Mouse (Mus musculus) erythroid progenitor cell, adult 5-6 weeks (primary cell): ENCODE data around the gene Rnase1. TPM values are rescaled to one million over a fixed set of nuclear protein-coding genes. Genes with fewer than 3 reads are reported as not detected.

Source experiments
- ATAC-seq: replicated peaks from 2 replicates; pipeline ENCODE4 v1.8.0; 2016; ENCODE audit warnings: moderate number of reproducible peaks, mild to moderate bottlenecking, moderate TSS enrichment, inconsistent platforms; ENCODE audit not compliant: poor library complexity, low FRiP score, severe bottlenecking
- total RNA-seq, 2 experiments: library from RNA; stranded (forward) in 1 of 2; stranded (reverse) in 1 of 2; fragments of 150-400 nt in 1 of 2; fragments of 186-747, 209-891 nt in 1 of 2; gene quantifications; 2 replicates each; pipeline versions ENCODE4 v1.2.3 to v1.2.4; 2015 to 2017; ENCODE audit warnings: low replicate concordance in 2 of 2

Gene Rnase1
- total RNA-seq, 2 experiments from 2014 or later: not detected

GRCm38 (mm10) chr14:51098300-51098699, 48.3 kb downstream of the Rnase1 start:
- peak; percentile 75 for ATAC-seq

DNA sequence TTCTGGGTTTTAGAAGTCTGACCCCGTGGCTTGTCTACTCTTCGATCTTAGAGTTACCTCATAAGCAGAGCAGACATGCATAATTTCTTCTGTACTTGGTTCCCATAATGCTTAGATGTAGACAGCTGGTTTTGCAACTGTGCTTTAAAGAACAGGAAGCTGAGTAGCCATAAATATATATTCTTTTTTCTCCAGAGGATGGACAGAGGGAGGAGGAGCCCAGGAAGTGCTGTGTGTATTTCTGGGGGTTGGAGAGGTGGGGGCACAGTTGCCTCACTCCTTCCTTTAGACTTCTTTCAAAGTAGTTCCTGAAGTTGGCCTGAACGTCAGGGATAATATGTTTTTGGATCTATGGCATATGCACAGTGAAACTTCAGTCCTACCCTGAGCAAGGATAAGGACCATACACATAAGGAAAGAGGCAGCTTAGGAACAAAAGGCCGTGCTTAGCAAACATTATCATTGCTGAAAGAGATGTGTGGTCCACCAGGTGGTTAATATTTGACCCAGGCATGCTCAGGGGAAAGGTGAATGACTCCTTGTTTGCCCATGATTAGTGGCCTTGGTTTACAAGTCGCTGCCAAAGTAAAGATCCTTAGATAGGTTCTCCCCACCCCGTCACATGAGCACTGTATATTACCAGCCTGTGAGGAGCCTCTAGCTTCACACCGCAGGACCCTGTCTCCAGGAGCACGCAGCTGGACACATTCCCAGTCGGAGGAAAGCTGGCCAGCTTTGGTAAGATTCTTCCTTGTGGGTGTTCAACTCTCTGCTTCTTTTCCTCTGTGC, 50.7 kb downstream of the Rnase1 start:
- ATAC-seq: no peak

Other genes starting within 250 kb of the Rnase1 start
- gene Klhl33, start 249.3 kb downstream of the Rnase1 start, total RNA-seq (2015; ENCODE audit: low replicate concordance): not detected in 2 replicates
- not detected in 2 replicates for gene Klhl33, start 249.3 kb downstream of the Rnase1 start, total RNA-seq (2017; ENCODE audit: low replicate concordance)
- 39.3 and 75.5 TPM in 2 replicates for gene Osgep, start 221.9 kb downstream of the Rnase1 start, total RNA-seq (2015; ENCODE audit: low replicate concordance)
- gene Osgep, start 221.9 kb downstream of the Rnase1 start, total RNA-seq (2017; ENCODE audit: low replicate concordance): 14.8 and 16.6 TPM in 2 replicates
- 16.6 and 28.9 TPM in 2 replicates for gene Apex1, start 221.8 kb downstream of the Rnase1 start, total RNA-seq (2015; ENCODE audit: low replicate concordance)
- gene Apex1, start 221.8 kb downstream of the Rnase1 start, total RNA-seq (2017; ENCODE audit: low replicate concordance): 8.3 and 13.2 TPM in 2 replicates
- 34.4 and 37.8 TPM in 2 replicates for gene Pip4p1, start 215.9 kb downstream of the Rnase1 start, total RNA-seq (2015; ENCODE audit: low replicate concordance)
- gene Pip4p1, start 215.9 kb downstream of the Rnase1 start, total RNA-seq (2017; ENCODE audit: low replicate concordance): 23.5 and 28.2 TPM in 2 replicates
- gene Pnp, start 215.7 kb downstream of the Rnase1 start, total RNA-seq (2015; ENCODE audit: low replicate concordance): 256 and 266 TPM in 2 replicates
- 218 and 252 TPM in 2 replicates for gene Pnp, start 215.7 kb downstream of the Rnase1 start, total RNA-seq (2017; ENCODE audit: low replicate concordance)
- not detected in 2 replicates for gene Gm49342, start 202.3 kb downstream of the Rnase1 start, total RNA-seq (2015; ENCODE audit: low replicate concordance)
- gene Gm49342, start 202.3 kb downstream of the Rnase1 start, total RNA-seq (2017; ENCODE audit: low replicate concordance): 59.7 TPM in 1 of 2 replicates, not detected in the other
- gene Pnp2, start 190.8 kb downstream of the Rnase1 start, total RNA-seq (2015; ENCODE audit: low replicate concordance): 71.0 and 182 TPM in 2 replicates
- 38.7 and 45.7 TPM in 2 replicates for gene Pnp2, start 190.8 kb downstream of the Rnase1 start, total RNA-seq (2017; ENCODE audit: low replicate concordance)
- gene Rnase10, start 139.0 kb downstream of the Rnase1 start, total RNA-seq (2015; ENCODE audit: low replicate concordance): not detected in 2 replicates
- gene Rnase10, start 139.0 kb downstream of the Rnase1 start, total RNA-seq (2017; ENCODE audit: low replicate concordance): not detected in 2 replicates
- not detected in 2 replicates for gene Rnase9, start 104.9 kb downstream of the Rnase1 start, total RNA-seq (2015; ENCODE audit: low replicate concordance)
- not detected in 2 replicates for gene Rnase9, start 104.9 kb downstream of the Rnase1 start, total RNA-seq (2017; ENCODE audit: low replicate concordance)
- not detected in 2 replicates for gene Rnase11, start 96.6 kb downstream of the Rnase1 start, total RNA-seq (2015; ENCODE audit: low replicate concordance)
- not detected in 2 replicates for gene Rnase11, start 96.6 kb downstream of the Rnase1 start, total RNA-seq (2017; ENCODE audit: low replicate concordance)
- 7.1 TPM in 1 of 2 replicates, not detected in the other for gene Rnase12, start 89.1 kb downstream of the Rnase1 start, total RNA-seq (2015; ENCODE audit: low replicate concordance)
- 7.3 TPM in 1 of 2 replicates, not detected in the other for gene Rnase12, start 89.1 kb downstream of the Rnase1 start, total RNA-seq (2017; ENCODE audit: low replicate concordance)
- gene Olfr750, start 72.3 kb downstream of the Rnase1 start, total RNA-seq (2015; ENCODE audit: low replicate concordance): not detected in 2 replicates
- gene Olfr750, start 72.3 kb downstream of the Rnase1 start, total RNA-seq (2017; ENCODE audit: low replicate concordance): not detected in 2 replicates
- gene Rnase4, start 55.7 kb downstream of the Rnase1 start, total RNA-seq (2015; ENCODE audit: low replicate concordance): 8.0 and 11.5 TPM in 2 replicates
- 6.4 and 10.3 TPM in 2 replicates for gene Rnase4, start 55.7 kb downstream of the Rnase1 start, total RNA-seq (2017; ENCODE audit: low replicate concordance)
- 8.0 and 17.7 TPM in 2 replicates for gene Ang, start 55.6 kb downstream of the Rnase1 start, total RNA-seq (2015; ENCODE audit: low replicate concordance)
- gene Ang, start 55.6 kb downstream of the Rnase1 start, total RNA-seq (2017; ENCODE audit: low replicate concordance): 2.2 TPM in 1 of 2 replicates, not detected in the other
- gene Eddm3b, start 32.4 kb downstream of the Rnase1 start, total RNA-seq (2015; ENCODE audit: low replicate concordance): not detected in 2 replicates
- gene Eddm3b, start 32.4 kb downstream of the Rnase1 start, total RNA-seq (2017; ENCODE audit: low replicate concordance): not detected in 2 replicates
- gene Rnase6, start 22.9 kb downstream of the Rnase1 start, total RNA-seq (2015; ENCODE audit: low replicate concordance): 10.5 and 25.6 TPM in 2 replicates
- 11.7 and 13.3 TPM in 2 replicates for gene Rnase6, start 22.9 kb downstream of the Rnase1 start, total RNA-seq (2017; ENCODE audit: low replicate concordance)
- not detected in 2 replicates for gene Rnase2b, start 15.5 kb upstream of the Rnase1 start, total RNA-seq (2015; ENCODE audit: low replicate concordance)
- not detected in 2 replicates for gene Rnase2b, start 15.5 kb upstream of the Rnase1 start, total RNA-seq (2017; ENCODE audit: low replicate concordance)
- gene Ang2, start 52.4 kb upstream of the Rnase1 start, total RNA-seq (2015; ENCODE audit: low replicate concordance): not detected in 2 replicates
- not detected in 2 replicates for gene Ang2, start 52.4 kb upstream of the Rnase1 start, total RNA-seq (2017; ENCODE audit: low replicate concordance)
- not detected in 2 replicates for gene Ear14, start 56.6 kb upstream of the Rnase1 start, total RNA-seq (2015; ENCODE audit: low replicate concordance)
- not detected in 2 replicates for gene Ear14, start 56.6 kb upstream of the Rnase1 start, total RNA-seq (2017; ENCODE audit: low replicate concordance)
- not detected in 2 replicates for gene Rnase2a, start 109.3 kb upstream of the Rnase1 start, total RNA-seq (2015; ENCODE audit: low replicate concordance)
- not detected in 2 replicates for gene Rnase2a, start 109.3 kb upstream of the Rnase1 start, total RNA-seq (2017; ENCODE audit: low replicate concordance)
- not detected in 2 replicates for gene Gm7247, start 215.0 kb upstream of the Rnase1 start, total RNA-seq (2015; ENCODE audit: low replicate concordance)
- gene Gm7247, start 215.0 kb upstream of the Rnase1 start, total RNA-seq (2017; ENCODE audit: low replicate concordance): not detected in 2 replicates